Mouse (Mus musculus) heart, postnatal 0 days (tissue): Measurements from ENCODE around the gene Dzank1.

Experiments
- CTCF ChIP-seq: IDR thresholded peaks from 2 replicates; pipeline ENCODE4 v1.5.1; 2016; ENCODE audit warnings: antibody characterized with exemption, control low read depth, low read depth
- EP300 ChIP-seq: IDR thresholded peaks from 2 replicates; pipeline ENCODE4 v1.6.1; 2016; ENCODE audit warnings: antibody characterized with exemption, low read depth

- TF ChIP-seq CTCF, result peak; percentile 92
- TF ChIP-seq EP300, result no peak
These were observed 74.7 kb downstream of the Dzank1 start for GRCm38 (mm10) chr2:144452364-144453008.
